Mouse (Mus musculus) left cerebral cortex, adult 18-20 months (tissue): Measurements from ENCODE around the gene Stap2. TPM values are rescaled to one million over a fixed set of nuclear protein-coding genes. Genes with fewer than 3 reads are reported as not detected.

Experiments used
- DNase-seq, 2 experiments: peaks; one replicate each; pipeline ENCODE4 v3.0.0; 2021 to 2022; ENCODE audit warnings: low spot score in 2 of 2, mixed read lengths in 1 of 2
- total RNA-seq, 2 experiments: library from RNA; stranded (reverse); gene quantifications; 2 replicates each; pipeline ENCODE4 v1.2.3; 2021

Gene Stap2
- total RNA-seq, 2 experiments from 2014 or later, result 1.9 to 2.8 TPM

GRCm38 (mm10) chr17:55959946-55960740 is 45.2 kb downstream of the Stap2 start:
- DNase-seq, result no peak

DNA sequence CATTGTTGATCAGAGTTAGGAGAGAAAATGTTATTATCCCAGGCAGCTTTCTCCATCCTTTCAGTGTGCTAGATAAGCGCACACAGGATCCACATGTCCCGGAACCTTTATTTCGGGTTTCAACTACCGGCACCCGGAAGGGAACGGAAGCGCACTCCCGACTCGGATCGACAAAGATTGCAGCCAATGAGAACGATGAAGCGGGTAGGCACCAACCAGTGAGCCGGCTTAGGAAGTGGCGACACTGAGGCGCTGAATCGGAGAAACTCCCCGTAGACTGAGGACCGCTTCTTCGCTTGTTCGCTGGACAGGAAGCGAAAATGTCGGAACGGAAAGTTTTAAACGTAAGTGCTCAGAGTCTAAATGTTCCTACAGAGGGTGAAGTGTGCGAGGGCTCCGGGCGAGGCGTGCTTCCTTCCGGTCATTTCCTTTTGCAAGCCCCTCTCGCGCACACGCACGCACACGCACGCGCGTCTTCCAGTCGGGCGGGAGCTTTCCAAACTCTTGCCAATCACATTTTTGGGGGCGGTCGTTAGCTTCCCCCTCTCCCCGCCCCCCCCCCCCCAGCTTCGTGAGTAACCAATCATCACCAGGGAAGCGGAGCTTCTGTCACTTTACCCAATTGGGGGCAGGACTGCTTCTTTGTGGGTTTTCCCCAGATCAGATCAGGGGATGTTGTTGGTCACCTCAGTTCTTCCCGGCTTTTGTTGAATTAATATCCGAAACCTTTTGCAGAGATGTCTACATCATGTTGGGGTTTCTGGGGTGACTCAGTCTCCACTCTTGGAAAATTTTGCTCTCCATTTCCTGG is 46.3 kb downstream of the Stap2 start, which contains the start of gene Yju2:
Gene Yju2 (plus strand): TSS at position 182 of the 811 bp plus-strand sequence.
- DNase-seq, result peak; percentile 93 to 95

DNA sequence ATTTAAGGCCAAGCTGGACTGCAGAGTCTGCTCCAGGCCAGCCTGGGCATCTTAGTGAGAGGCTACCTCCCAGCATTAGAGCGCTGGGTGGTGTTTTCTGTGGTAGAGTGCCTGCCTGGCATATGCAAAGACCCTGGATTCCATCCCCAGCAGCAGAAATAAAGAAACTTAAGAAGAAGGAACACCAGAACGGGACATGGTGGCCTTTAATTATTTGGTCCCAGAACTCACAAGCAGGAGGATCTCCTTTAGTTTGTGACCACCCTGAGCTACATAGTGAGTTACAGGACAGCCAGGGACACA is 46.8 kb downstream of the Stap2 start:
- DNase-seq, result no peak

- DNase-seq, result no peak
These were observed 47.4 kb downstream of the Stap2 start for GRCm38 (mm10) chr17:55957726-55958583.

- DNase-seq, result peak; percentile 62 to 80
These were observed 48.2 kb downstream of the Stap2 start for GRCm38 (mm10) chr17:55957168-55957567.

- no peak for DNase-seq
These were observed 48.8 kb downstream of the Stap2 start for GRCm38 (mm10) chr17:55956591-55956990.

GRCm38 (mm10) chr17:55956129-55956528 is 49.3 kb downstream of the Stap2 start:
- peak; percentile 86 to 87 for DNase-seq

DNA sequence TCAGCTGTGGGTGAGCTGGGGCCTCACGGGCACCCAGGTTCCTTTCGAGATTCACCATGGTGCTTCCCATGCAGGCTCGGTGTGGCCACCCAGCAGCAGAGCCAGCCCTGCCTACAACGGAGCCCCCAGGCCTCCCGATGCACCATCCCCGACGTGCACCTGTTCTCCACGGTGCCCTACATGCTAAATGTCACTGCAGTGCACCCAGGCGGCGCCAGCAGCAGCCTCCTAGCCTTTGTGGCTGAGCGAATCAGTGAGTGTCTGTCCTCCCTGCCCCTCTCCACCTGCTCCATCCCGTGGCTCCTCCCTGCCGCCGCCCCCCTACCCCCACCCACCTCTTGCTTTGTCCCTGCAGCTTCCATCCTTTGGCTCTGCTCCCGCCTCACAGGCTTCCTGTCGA is 51.2 kb downstream of the Stap2 start:
- DNase-seq, result no peak

GRCm38 (mm10) chr17:55953751-55954150 is 51.6 kb downstream of the Stap2 start:
- DNase-seq, result no peak

- no peak for DNase-seq
These were observed 52.8 kb downstream of the Stap2 start, which contains the start of gene Ebi3 for GRCm38 (mm10) chr17:55952447-55953027. Ebi3 (plus strand) TSS chr17:55952640.

- no peak for DNase-seq
These were observed 53.3 kb downstream of the Stap2 start for GRCm38 (mm10) chr17:55952041-55952440.

DNA sequence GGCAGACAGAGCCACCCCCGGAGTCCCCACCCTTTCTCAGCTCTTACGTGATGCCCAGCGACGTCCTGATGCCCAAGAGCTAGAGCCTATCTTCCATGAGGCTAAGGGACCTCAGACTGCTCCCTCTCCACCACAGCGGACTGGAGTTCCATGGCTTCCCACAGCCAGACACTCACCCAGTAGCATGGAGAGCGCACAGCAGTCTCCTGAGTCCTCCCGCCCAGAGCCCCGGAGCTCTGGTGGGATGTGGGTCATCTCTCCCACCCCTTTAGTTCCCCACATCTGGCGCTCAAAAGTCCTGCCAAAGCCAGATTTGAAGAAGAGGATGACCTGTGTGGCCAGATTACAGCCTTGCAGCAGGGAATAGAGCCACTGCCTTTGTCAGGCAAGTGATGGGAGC is 54.8 kb downstream of the Stap2 start:
- DNase-seq, result no peak

DNA sequence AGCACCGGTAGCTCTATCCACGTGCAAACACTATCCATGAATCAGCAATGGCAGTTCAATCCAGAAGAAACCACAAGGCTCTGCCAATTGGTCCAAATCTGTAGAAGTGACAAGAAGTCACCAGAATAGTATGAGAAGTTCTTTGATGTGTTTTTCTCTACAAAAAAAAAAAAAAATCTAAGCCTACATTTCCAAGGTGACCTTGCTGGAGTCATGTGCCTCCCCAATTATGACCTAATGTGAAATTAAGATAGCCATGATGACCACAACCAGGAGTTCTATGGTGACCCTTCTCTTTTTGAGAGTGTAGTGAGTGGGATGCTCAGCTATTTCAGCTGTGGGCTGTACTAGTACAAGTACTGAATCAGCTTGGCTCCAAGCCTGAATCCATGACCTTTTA is 56.0 kb downstream of the Stap2 start, which contains the start of gene Zfp119b:
Gene Zfp119b (minus strand): TSS at position 101 of the 400 bp plus-strand sequence.
- no peak for DNase-seq

- DNase-seq, result no peak
These were observed 56.7 kb downstream of the Stap2 start for GRCm38 (mm10) chr17:55948647-55949046.

Other genes starting within 250 kb of the Stap2 start
- 1 to 10 TPM; 5.5 to 6.2 TPM for gene Zfp119a, start 126.7 kb downstream of the Stap2 start, total RNA-seq
- 1 to 10 TPM; 6.1 to 8.8 TPM for gene Zfp959, start 113.5 kb downstream of the Stap2 start, total RNA-seq
- gene Zfp119b, start 56.1 kb downstream of the Stap2 start, total RNA-seq, result 1 to 10 TPM; 3.3 to 4.2 TPM
- gene Ebi3, start 52.9 kb downstream of the Stap2 start, total RNA-seq, result 1 to 10 TPM; 1.3 to 1.8 TPM
- 10 to 100 TPM; 15.0 to 15.2 TPM for gene Yju2, start 46.5 kb downstream of the Stap2 start, total RNA-seq
- 10 to 100 TPM; 39.2 to 41.0 TPM for gene Shd, start 35.1 kb downstream of the Stap2 start, total RNA-seq
- 10 to 100 TPM; 81.3 to 86.5 TPM for gene Fsd1, start 19.1 kb downstream of the Stap2 start, total RNA-seq
- gene Mpnd, start 127 bp upstream of the Stap2 start, total RNA-seq, result 10 to 100 TPM; 85.0 to 94.3 TPM
- gene Sh3gl1, start 31.1 kb upstream of the Stap2 start, total RNA-seq, result 10 to 100 TPM; 36.4 to 39.3 TPM
- 1 to 10 TPM; 1.9 to 2.7 TPM for gene Chaf1a, start 34.9 kb upstream of the Stap2 start, total RNA-seq
- 10 to 100 TPM; 84.1 to 97.8 TPM for gene Ubxn6, start 69.4 kb upstream of the Stap2 start, total RNA-seq
- 10 to 100 TPM; 90.6 to 95.8 TPM for gene Hdgfl2, start 74.0 kb upstream of the Stap2 start, total RNA-seq
- gene Plin4, start 104.2 kb upstream of the Stap2 start, total RNA-seq, result 1 to 10 TPM; 2.6 to 3.4 TPM
- gene Plin5, start 112.0 kb upstream of the Stap2 start, total RNA-seq, result under 1 TPM; 0.37 to 0.60 TPM
- 1 to 10 TPM; 1.8 to 3.6 TPM for gene Lrg1, start 116.4 kb upstream of the Stap2 start, total RNA-seq
- 100 to 1,000 TPM; 116 to 117 TPM for gene Sema6b, start 134.8 kb upstream of the Stap2 start, total RNA-seq
- 1 to 10 TPM; 6.8 to 7.9 TPM for gene Tnfaip8l1, start 156.9 kb upstream of the Stap2 start, total RNA-seq
- gene Mydgf, start 178.3 kb upstream of the Stap2 start, total RNA-seq, result 10 to 100 TPM; 38.8 to 40.9 TPM
- gene Dpp9, start 213.3 kb upstream of the Stap2 start, total RNA-seq, result 10 to 100 TPM; 59.7 to 69.5 TPM